Mouse (Mus musculus): ENCODE data around the gene Rerg. TPM values are rescaled to one million over a fixed set of nuclear protein-coding genes. Genes with fewer than 3 reads are reported as not detected.
A peak's percentile ranks its signal among the peaks of the same experiment; 100 is the strongest.

Rerg gene
- total RNA-seq, 2 experiments from 2014 or later: 5.9 to 11.9 TPM

- DNase-seq (ENCODE audit: extremely low spot score in 1 of 2, low spot score in 2 of 2): peak; percentile 39 to 45
- no peak overlapping the region for H3K27ac ChIP-seq
- peak; percentile 76 for TF ChIP-seq CTCF (IDR thresholded peaks at IDR 0.05)
- intact Hi-C loops (cut with DNase I): loop anchor here (1.0 kb wide), 2 partner anchors 71 to 94 kb away; no protein-coding TSS in a partner anchor
- no peak overlapping the region for H3K4me3 ChIP-seq
Observed at GRCm38 (mm10) chr6:137098232-137099191, 71.8 kb downstream of the Rerg start.

- no peak for TF ChIP-seq CTCF (IDR thresholded peaks at IDR 0.05)
- H3K27ac ChIP-seq: no peak overlapping the region
- no peak overlapping the region for H3K4me3 ChIP-seq
- DNase-seq (ENCODE audit: extremely low spot score in 1 of 2, low spot score in 2 of 2): no peak
- intact Hi-C loops (cut with DNase I): no loop called here
Observed at GRCm38 (mm10) chr6:137094475-137094874, 75.8 kb downstream of the Rerg start.

DNA sequence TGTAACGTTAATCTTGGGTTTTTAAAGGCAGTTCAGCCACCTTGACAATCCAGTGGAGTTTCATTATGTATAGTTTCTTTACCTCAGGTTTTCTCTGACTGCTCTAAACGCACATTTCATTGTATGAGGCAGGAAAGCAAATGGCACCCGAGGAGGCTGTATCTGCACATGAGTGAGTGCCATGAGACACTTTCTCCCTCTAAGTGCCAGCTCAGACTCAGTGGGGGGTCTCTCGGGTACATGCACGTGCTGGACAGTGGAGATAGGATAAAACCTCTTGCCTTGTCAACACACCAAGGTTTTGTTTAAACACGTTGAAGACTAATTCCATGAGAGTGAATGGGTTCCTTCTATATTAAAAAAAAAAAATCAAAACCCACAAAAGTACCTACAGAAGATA is 81.8 kb downstream of the Rerg start:
- intact Hi-C loops (cut with DNase I): no loop called here
- no peak for DNase-seq (ENCODE audit: extremely low spot score in 1 of 2, low spot score in 2 of 2)
- Histone ChIP-seq H3K4me3 (no peak overlapping the region), H3K27ac (no peak overlapping the region)
- TF ChIP-seq CTCF (IDR thresholded peaks at IDR 0.05): no peak

GRCm38 (mm10) chr6:137087956-137088355 is 82.3 kb downstream of the Rerg start:
- Histone ChIP-seq H3K4me3 (no peak overlapping the region), H3K27ac (no peak overlapping the region)
- intact Hi-C loops (cut with DNase I): no loop called here
- TF ChIP-seq CTCF (IDR thresholded peaks at IDR 0.05): no peak
- no peak for DNase-seq (ENCODE audit: extremely low spot score in 1 of 2, low spot score in 2 of 2)

DNA sequence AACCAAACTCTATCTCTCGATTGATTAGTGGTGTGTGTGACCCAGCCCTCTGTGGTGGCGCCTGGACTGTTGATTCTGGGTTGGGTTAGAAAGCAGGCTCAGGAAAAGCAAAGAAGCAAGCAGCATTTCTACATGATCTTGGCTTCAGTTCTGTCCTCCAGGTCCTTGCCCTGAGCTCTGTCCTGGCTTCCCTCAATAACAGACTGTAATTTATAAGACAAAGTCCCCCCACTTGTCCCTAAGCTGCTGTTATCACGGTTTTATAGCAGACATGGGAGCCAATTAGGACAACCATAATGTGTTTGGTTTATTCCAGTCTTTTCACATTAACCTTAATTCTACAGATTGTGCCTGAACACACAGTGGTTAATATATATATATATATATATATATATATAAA is 82.8 kb downstream of the Rerg start:
- DNase-seq (ENCODE audit: extremely low spot score in 1 of 2, low spot score in 2 of 2): no peak
- TF ChIP-seq CTCF (IDR thresholded peaks at IDR 0.05): no peak
- Histone ChIP-seq H3K27ac (no peak overlapping the region), H3K4me3 (no peak overlapping the region)
- intact Hi-C loops (cut with DNase I): no loop called here

DNA sequence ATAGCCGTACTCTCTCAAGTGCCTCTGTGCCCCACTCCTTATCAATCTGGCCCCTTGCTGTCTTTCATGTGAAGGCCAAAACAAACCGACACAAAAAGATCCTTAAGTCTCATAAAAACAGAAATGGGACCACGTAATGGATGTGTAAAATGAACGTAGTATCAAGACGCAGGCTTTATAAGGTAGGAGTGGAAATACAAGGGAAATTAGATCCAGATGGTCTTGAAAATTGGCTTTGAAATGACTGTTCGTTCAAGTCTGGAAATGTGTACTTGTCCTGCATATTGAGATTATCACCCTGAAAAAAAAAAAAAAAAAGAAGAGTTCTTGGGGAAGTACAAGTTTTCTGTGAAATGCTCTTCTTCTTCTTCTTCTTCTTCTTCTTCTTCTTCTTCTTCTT is 90.6 kb downstream of the Rerg start:
- intact Hi-C loops (cut with DNase I): no loop called here
- Histone ChIP-seq H3K4me3 (no peak overlapping the region), H3K27ac (no peak overlapping the region)
- TF ChIP-seq CTCF (IDR thresholded peaks at IDR 0.05): no peak
- DNase-seq (ENCODE audit: extremely low spot score in 1 of 2, low spot score in 2 of 2): no peak

GRCm38 (mm10) chr6:137076731-137077130 is 93.6 kb downstream of the Rerg start:
- Histone ChIP-seq H3K27ac (no peak overlapping the region), H3K4me3 (no peak overlapping the region)
- DNase-seq (ENCODE audit: extremely low spot score in 1 of 2, low spot score in 2 of 2): no peak
- TF ChIP-seq CTCF (IDR thresholded peaks at IDR 0.05): no peak
- intact Hi-C loops (cut with DNase I): no loop called here

DNA sequence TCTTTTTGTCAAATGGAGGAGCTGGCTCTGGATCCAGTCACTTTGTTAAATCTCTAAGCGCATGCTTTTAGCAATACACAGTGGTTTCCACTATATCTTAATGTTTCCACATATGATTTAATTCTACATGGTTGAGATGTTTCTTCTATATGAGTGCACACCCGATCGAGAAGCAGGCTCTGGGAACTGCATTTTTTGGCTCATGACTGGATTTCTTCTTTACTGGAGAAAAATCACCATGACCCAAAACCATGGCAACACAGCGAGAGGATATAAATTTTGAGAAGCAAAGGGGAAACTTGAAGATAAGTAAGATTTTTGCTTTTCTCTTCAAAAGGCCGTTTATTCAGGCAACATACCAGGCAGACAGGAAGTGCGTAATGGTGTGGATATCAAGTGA is 94.1 kb downstream of the Rerg start:
- no peak for TF ChIP-seq CTCF (IDR thresholded peaks at IDR 0.05)
- DNase-seq (ENCODE audit: extremely low spot score in 1 of 2, low spot score in 2 of 2): no peak
- H3K27ac ChIP-seq: no peak overlapping the region
- intact Hi-C loops (cut with DNase I): no loop called here
- H3K4me3 ChIP-seq: no peak overlapping the region

DNA sequence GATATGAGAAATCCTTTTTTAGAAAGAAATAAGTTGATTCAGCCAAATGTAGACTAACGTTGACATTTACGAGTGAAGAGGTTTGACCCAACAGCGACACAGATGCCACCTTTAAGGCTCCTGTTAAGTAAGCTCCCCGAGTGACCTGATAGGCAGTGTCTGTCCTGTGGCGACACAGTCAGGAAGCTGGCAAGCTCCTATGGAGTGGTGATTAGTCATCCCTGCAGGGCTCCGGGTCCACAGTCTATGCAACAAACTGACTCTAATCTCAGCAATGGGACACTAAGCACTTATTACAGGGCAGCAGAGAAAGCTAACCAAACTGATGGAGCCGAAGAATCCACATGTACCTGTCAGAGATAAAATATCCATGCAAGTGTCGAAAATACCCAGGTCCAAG is 98.0 kb downstream of the Rerg start:
- H3K4me3 ChIP-seq: no peak overlapping the region
- intact Hi-C loops (cut with DNase I): no loop called here
- H3K27ac ChIP-seq: no peak overlapping the region
- no peak for DNase-seq (ENCODE audit: extremely low spot score in 1 of 2, low spot score in 2 of 2)
- no peak for TF ChIP-seq CTCF (IDR thresholded peaks at IDR 0.05)

DNA sequence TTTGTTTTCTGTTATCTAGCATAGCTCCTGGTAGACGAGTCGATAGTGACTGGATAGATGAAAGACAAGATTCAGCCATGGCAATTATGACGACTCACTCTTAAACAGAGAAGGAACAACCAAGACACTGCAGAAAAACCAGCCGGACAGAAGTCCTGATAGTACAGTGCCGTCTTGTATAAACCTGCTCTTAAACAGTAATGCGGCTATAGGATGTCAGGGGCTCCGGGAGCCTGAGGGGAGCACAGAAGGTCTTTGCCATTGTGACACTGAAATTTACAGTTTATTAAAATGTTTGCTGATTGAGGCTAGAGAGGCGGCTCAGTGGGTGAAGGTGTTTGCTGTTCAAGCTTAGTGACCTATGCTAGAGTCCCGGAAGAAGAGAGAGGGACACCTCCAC is 98.8 kb downstream of the Rerg start:
- DNase-seq (ENCODE audit: extremely low spot score in 1 of 2, low spot score in 2 of 2): no peak
- intact Hi-C loops (cut with DNase I): no loop called here
- no peak overlapping the region for H3K4me3 ChIP-seq
- no peak overlapping the region for H3K27ac ChIP-seq
- TF ChIP-seq CTCF (IDR thresholded peaks at IDR 0.05): no peak

DNA sequence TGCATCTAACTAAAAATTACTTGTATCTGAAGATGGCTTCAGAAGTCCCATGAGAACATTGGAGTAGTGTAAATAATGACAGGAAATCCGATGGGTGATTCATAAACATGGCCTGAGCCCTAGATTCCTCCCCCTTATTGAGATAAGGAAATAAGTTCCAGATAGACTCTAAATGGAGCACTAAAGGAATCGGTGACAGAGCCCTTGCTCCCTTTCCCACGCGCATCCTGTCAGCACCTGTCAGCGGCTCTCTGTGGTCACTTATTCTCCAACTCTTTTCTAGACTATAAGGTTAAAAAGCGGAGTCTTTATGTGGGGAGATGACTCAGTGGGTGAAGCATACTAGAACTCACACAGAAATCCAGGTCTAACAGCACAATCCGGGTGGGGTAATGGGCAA is 104.8 kb downstream of the Rerg start:
- TF ChIP-seq CTCF (IDR thresholded peaks at IDR 0.05): no peak
- intact Hi-C loops (cut with DNase I): no loop called here
- no peak for DNase-seq (ENCODE audit: extremely low spot score in 1 of 2, low spot score in 2 of 2)
- Histone ChIP-seq H3K4me3 (no peak overlapping the region), H3K27ac (no peak overlapping the region)

DNA sequence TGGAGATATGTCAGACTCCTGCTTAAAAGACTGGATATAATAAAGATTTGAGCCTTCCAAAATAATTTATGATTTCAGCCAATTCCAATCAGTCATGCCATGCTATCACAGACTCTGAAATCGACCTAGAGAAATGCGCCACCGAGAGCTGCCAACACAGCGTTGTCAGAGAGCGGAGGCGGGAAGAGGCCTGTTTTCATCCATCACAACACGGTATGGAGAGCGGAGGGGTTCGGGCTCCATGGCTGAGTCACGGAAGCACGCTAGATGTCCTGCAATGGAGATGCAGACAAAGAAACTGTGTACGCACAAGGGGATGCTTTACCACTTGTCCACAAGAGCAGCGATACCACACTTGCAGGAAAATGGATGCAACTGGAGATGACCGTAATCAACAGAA is 105.5 kb downstream of the Rerg start:
- DNase-seq (ENCODE audit: extremely low spot score in 1 of 2, low spot score in 2 of 2): no peak
- Histone ChIP-seq H3K4me3 (no peak overlapping the region), H3K27ac (no peak overlapping the region)
- intact Hi-C loops (cut with DNase I): no loop called here
- no peak for TF ChIP-seq CTCF (IDR thresholded peaks at IDR 0.05)
